Mouse (Mus musculus): ENCODE data around the gene Sema5a.

GRCm38 (mm10) chr15:32537504-32537792, 292.8 kb downstream of the Sema5a start:
- no peak for TF ChIP-seq CTCF (IDR thresholded peaks at IDR 0.05; ENCODE audit: control insufficient read depth, insufficient read depth, insufficient read length)
- TF ChIP-seq USF1 (IDR thresholded peaks at IDR 0.05; ENCODE audit: low read depth), result no peak
- TF ChIP-seq FOSL1 (IDR thresholded peaks at IDR 0.05; ENCODE audit: insufficient read depth, low read length, poor library complexity, severe bottlenecking), result no peak
- TF ChIP-seq MYOD1 (IDR thresholded peaks at IDR 0.05; ENCODE audit: control insufficient read depth, insufficient read length, low read depth), result no peak
